Mouse (Mus musculus): ENCODE results near the gene Ppp1r7.

DNA sequence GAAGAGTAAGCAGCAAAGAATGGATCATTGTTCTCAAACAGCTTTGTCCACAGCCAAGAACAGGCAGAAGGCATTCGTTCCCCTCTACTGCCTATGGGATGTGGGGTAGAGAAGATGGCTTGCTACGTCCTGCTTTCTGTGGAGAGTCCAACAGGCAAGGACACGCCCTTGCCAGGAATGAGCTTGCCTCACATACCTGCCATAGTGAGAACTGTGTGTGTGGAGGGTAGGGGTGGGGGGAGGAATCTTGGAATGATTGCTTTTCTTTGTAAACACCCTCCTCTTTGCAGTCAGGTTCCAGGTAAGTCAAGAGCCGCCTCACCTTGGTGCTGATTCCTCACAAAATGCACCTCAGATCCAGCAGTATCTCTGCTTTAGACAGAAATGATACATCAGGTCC, 42.9 kb upstream of the Ppp1r7 start:
- no peak for TF ChIP-seq CTCF (conservative IDR thresholded peaks at IDR 0.05; ENCODE audit: low read length)
- no peak for TF ChIP-seq NANOG (IDR thresholded peaks at IDR 0.05; ENCODE audit: borderline replicate concordance, low read length)
- TF ChIP-seq POU5F1 (IDR thresholded peaks at IDR 0.05; ENCODE audit: borderline replicate concordance, low read length), result no peak

Measured in E14TG2a.4 (cell line).